Mouse (Mus musculus): ENCODE results near the gene Ep400. TPM values are rescaled to one million over a fixed set of nuclear protein-coding genes. Genes with fewer than 3 reads are reported as not detected.

Ep400 gene
- polyA plus RNA-seq, 1 experiment from 2014 or later, result 49.2 TPM

- H3K9me3 ChIP-seq (ENCODE audit: low read length), result no peaks in the 10 kb centered on the region
- peak; percentile 4; the same call in 1 of the 2 replicates for ATAC-seq (ENCODE audit: low FRiP score, low TSS enrichment)
- WGBS, result 25% methylated on average over 12 of the region's 12 CpGs
Measured at GRCm38 (mm10) chr5:110639459-110639858, 131.1 kb downstream of the Ep400 start.

DNA sequence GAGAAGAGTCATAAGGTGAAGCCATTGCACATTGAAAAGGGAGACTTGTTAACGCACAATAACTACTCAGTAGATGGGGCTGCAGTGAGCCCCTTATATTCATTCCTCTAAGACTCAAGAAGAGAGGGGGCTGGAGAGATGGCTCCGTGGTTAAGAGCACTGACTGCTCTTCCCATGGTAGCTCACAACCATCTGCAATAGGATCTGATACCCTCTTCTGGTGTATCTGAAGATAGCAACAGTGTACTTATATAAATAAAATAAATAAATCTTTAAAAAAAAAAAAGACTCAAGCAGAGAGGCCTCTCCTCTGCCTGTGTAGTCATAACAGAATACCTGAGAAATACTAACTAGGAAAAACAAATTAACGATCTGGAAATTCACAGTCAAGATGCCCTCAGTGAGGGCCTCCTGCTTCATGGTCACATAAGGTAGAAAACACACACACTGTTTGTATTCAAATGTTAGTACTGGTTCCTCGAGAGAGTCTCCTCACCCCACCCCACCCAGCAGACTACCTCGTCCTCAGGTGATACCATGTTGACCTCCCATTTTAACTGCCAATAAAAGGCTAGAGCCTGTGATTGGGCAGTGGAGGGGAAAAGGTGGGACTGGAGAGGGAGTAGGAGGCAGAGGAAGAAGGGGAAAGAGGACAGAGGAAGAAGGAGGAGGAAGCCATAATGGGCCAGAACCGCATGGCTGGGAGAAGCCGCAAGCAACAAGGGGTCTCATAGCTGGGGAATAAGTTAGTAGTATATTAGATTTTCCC is 132.0 kb downstream of the Ep400 start:
- WGBS, result 73% methylated on average over 7 of the region's 7 CpGs
- Histone ChIP-seq H3K9ac (replicated peaks; ENCODE audit: low read length) (no peak overlapping the region), H3K27me3 (ENCODE audit: insufficient read depth, low read length) (no peaks in the 10 kb centered on the region), H3K9me3 (ENCODE audit: low read length) (no peaks in the 10 kb centered on the region), H3K4me3 (ENCODE audit: low read length) (no peak overlapping the region), H3K27ac (ENCODE audit: low read length) (no peak overlapping the region), H3K36me3 (ENCODE audit: insufficient read depth, low read length) (no peaks in the 10 kb centered on the region), H3K4me1 (ENCODE audit: insufficient read depth, low read length) (no peaks in the 10 kb centered on the region), H3K4me2 (replicated peaks; ENCODE audit: low read depth, low read length) (no peak overlapping the region)
- no peak for ATAC-seq (ENCODE audit: low FRiP score, low TSS enrichment)

More at GRCm38 (mm10) chr5:110639459-110639858, 131.1 kb downstream of the Ep400 start:
- no peaks in the 10 kb centered on the region for H3K4me1 ChIP-seq (ENCODE audit: insufficient read depth, low read length)
- H3K27me3 ChIP-seq (ENCODE audit: insufficient read depth, low read length), result no peaks in the 10 kb centered on the region
- peak overlapping the region; percentile 43 for H3K4me2 ChIP-seq (replicated peaks; ENCODE audit: low read depth, low read length)
- H3K27ac ChIP-seq (ENCODE audit: low read length), result no peak overlapping the region
- no peaks in the 10 kb centered on the region for H3K36me3 ChIP-seq (ENCODE audit: insufficient read depth, low read length)
- H3K9ac ChIP-seq (replicated peaks; ENCODE audit: low read length), result peak overlapping the region; percentile 61
- H3K4me3 ChIP-seq (ENCODE audit: low read length), result peak overlapping the region; percentile 27; the same call in 1 of the 2 replicates

DNA sequence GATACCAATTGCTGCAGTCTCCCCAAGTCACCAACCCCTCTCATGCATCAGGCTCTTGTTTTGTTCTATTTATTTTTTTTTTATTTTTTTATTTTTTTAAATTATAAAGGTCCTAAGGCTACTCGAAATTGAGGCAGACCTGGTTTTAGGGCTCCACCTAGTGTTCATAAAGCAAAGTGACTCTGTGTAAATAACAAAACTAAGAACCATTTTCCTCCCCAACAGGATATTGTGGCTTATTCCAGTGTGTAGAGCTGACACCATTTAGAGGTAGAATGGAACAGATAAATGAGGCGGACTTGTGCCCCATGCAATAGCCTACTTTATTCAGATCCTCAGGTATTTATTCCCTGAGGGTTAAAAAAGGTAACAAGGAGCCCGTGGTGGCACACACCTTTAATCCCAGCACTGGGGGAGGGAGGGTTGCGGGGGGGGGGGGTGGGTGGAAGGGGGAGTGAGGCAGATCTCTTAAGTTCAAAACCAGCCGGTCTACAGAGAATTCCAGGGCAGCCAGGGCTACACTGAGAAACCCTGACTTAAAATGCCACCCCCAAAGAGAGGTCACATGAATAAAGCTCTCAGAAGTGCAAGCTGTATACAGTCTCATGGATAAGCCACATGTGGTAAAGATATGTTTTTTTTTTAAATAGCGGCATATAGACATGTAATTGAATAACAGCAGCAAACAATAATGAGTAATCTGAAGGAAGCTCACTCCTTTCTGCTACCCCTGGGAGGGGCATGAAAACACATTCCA is 134.4 kb downstream of the Ep400 start:
- H3K9ac ChIP-seq (replicated peaks; ENCODE audit: low read length), result no peak overlapping the region
- H3K4me1 ChIP-seq (ENCODE audit: insufficient read depth, low read length), result no peaks in the 10 kb centered on the region
- no peak overlapping the region for H3K27ac ChIP-seq (ENCODE audit: low read length)
- H3K27me3 ChIP-seq (ENCODE audit: insufficient read depth, low read length), result no peaks in the 10 kb centered on the region
- no peak overlapping the region for H3K4me2 ChIP-seq (replicated peaks; ENCODE audit: low read depth, low read length)
- H3K4me3 ChIP-seq (ENCODE audit: low read length), result no peak overlapping the region
- WGBS, result 42% methylated on average over 6 of the region's 6 CpGs
- no peaks in the 10 kb centered on the region for H3K36me3 ChIP-seq (ENCODE audit: insufficient read depth, low read length)
- no peak for ATAC-seq (ENCODE audit: low FRiP score, low TSS enrichment)
- H3K9me3 ChIP-seq (ENCODE audit: low read length), result no peaks in the 10 kb centered on the region

GRCm38 (mm10) chr5:110629525-110630120 is 140.9 kb downstream of the Ep400 start:
- Histone ChIP-seq H3K9ac (replicated peaks; ENCODE audit: low read length) (no peak overlapping the region), H3K9me3 (ENCODE audit: low read length) (no peaks in the 10 kb centered on the region), H3K4me3 (ENCODE audit: low read length) (no peak overlapping the region), H3K27ac (ENCODE audit: low read length) (no peak overlapping the region), H3K27me3 (ENCODE audit: insufficient read depth, low read length) (0 out of 2 replicates have a peak, but pooled peaks cover 3% of the 10 kb centered on the region), H3K36me3 (ENCODE audit: insufficient read depth, low read length) (no peaks in the 10 kb centered on the region), H3K4me1 (ENCODE audit: insufficient read depth, low read length) (0 out of 2 replicates have a peak, but pooled peaks cover 5% of the 10 kb centered on the region), H3K4me2 (replicated peaks; ENCODE audit: low read depth, low read length) (no peak overlapping the region)
- no peak for ATAC-seq (ENCODE audit: low FRiP score, low TSS enrichment)
- 79% methylated on average over 2 of the region's 2 CpGs for WGBS

- no peak for ATAC-seq (ENCODE audit: low FRiP score, low TSS enrichment)
- 0 out of 2 replicates have a peak, but pooled peaks cover 3% of the 10 kb centered on the region for H3K27me3 ChIP-seq (ENCODE audit: insufficient read depth, low read length)
- no peaks in the 10 kb centered on the region for H3K9me3 ChIP-seq (ENCODE audit: low read length)
- H3K27ac ChIP-seq (ENCODE audit: low read length), result no peak overlapping the region
- 0 out of 2 replicates have a peak, but pooled peaks cover 5% of the 10 kb centered on the region for H3K4me1 ChIP-seq (ENCODE audit: insufficient read depth, low read length)
- peak overlapping the region; percentile 26 for H3K4me2 ChIP-seq (replicated peaks; ENCODE audit: low read depth, low read length)
- no peaks in the 10 kb centered on the region for H3K36me3 ChIP-seq (ENCODE audit: insufficient read depth, low read length)
- 14% methylated on average over 19 of the region's 19 CpGs for WGBS
- H3K4me3 ChIP-seq (ENCODE audit: low read length), result 0 out of 2 replicates have a peak overlapping the region, but pooled peaks have one; percentile 2
- no peak overlapping the region for H3K9ac ChIP-seq (replicated peaks; ENCODE audit: low read length)
Measured at GRCm38 (mm10) chr5:110628156-110628555, 142.4 kb downstream of the Ep400 start.

GRCm38 (mm10) chr5:110627351-110627750 is 143.2 kb downstream of the Ep400 start:
- WGBS, result 60% methylated on average over 10 of the region's 10 CpGs
- Histone ChIP-seq H3K4me1 (ENCODE audit: insufficient read depth, low read length) (0 out of 2 replicates have a peak, but pooled peaks cover 5% of the 10 kb centered on the region), H3K9ac (replicated peaks; ENCODE audit: low read length) (no peak overlapping the region), H3K4me2 (replicated peaks; ENCODE audit: low read depth, low read length) (no peak overlapping the region), H3K27me3 (ENCODE audit: insufficient read depth, low read length) (0 out of 2 replicates have a peak, but pooled peaks cover 3% of the 10 kb centered on the region), H3K27ac (ENCODE audit: low read length) (no peak overlapping the region), H3K36me3 (ENCODE audit: insufficient read depth, low read length) (no peaks in the 10 kb centered on the region), H3K9me3 (ENCODE audit: low read length) (no peaks in the 10 kb centered on the region), H3K4me3 (ENCODE audit: low read length) (no peak overlapping the region)
- no peak for ATAC-seq (ENCODE audit: low FRiP score, low TSS enrichment)

- ATAC-seq (ENCODE audit: low FRiP score, low TSS enrichment), result no peak
- H3K4me1 ChIP-seq (ENCODE audit: insufficient read depth, low read length), result 0 out of 2 replicates have a peak, but pooled peaks cover 5% of the 10 kb centered on the region
- H3K4me2 ChIP-seq (replicated peaks; ENCODE audit: low read depth, low read length), result no peak overlapping the region
- no peaks in the 10 kb centered on the region for H3K36me3 ChIP-seq (ENCODE audit: insufficient read depth, low read length)
- H3K27me3 ChIP-seq (ENCODE audit: insufficient read depth, low read length), result 0 out of 2 replicates have a peak, but pooled peaks cover 3% of the 10 kb centered on the region
- H3K4me3 ChIP-seq (ENCODE audit: low read length), result no peak overlapping the region
- H3K27ac ChIP-seq (ENCODE audit: low read length), result no peak overlapping the region
- 76% methylated on average over 2 of the region's 2 CpGs for WGBS
- H3K9ac ChIP-seq (replicated peaks; ENCODE audit: low read length), result no peak overlapping the region
- no peaks in the 10 kb centered on the region for H3K9me3 ChIP-seq (ENCODE audit: low read length)
Measured at GRCm38 (mm10) chr5:110624319-110624718, 146.2 kb downstream of the Ep400 start.

- Histone ChIP-seq H3K36me3 (ENCODE audit: insufficient read depth, low read length) (no peaks in the 10 kb centered on the region), H3K4me2 (replicated peaks; ENCODE audit: low read depth, low read length) (no peak overlapping the region), H3K4me1 (ENCODE audit: insufficient read depth, low read length) (no peaks in the 10 kb centered on the region), H3K4me3 (ENCODE audit: low read length) (no peak overlapping the region), H3K27me3 (ENCODE audit: insufficient read depth, low read length) (no peaks in the 10 kb centered on the region), H3K9ac (replicated peaks; ENCODE audit: low read length) (no peak overlapping the region), H3K9me3 (ENCODE audit: low read length) (no peaks in the 10 kb centered on the region), H3K27ac (ENCODE audit: low read length) (no peak overlapping the region)
- WGBS, result 84% methylated on average over 6 of the region's 6 CpGs
- no peak for ATAC-seq (ENCODE audit: low FRiP score, low TSS enrichment)
Measured at GRCm38 (mm10) chr5:110619226-110619625, 151.3 kb downstream of the Ep400 start.
